Mouse (Mus musculus) stomach, embryonic 16.5 days (tissue): ENCODE results near the gene Gng3. TPM values are rescaled to one million over a fixed set of nuclear protein-coding genes. Genes with fewer than 3 reads are reported as not detected.
A peak's percentile ranks its signal among the peaks of the same experiment; 100 is the strongest.

Experiments used
- ATAC-seq: fragments of 200-750 bp; cut with Nextera tagmentation; 2 replicates; pipeline ENCODE4 v1.8.0; 2017; ENCODE audit warnings: moderate number of reproducible peaks, moderate TSS enrichment; ENCODE audit not compliant: insufficient read depth, low FRiP score
- H3K27ac ChIP-seq: fragments of 300-500 bp; sonication (generic); 2 replicates; pipeline ENCODE4 v1.5.1; 2014; ENCODE audit warnings: low read length
- H3K27me3 ChIP-seq: fragments of 300-500 bp; sonication (generic); 2 replicates; pipeline ENCODE4 v1.6.1; 2014; ENCODE audit warnings: low read length, control low read depth, mixed read lengths; ENCODE audit not compliant: control insufficient read depth, insufficient read depth
- H3K36me3 ChIP-seq: fragments of 300-500 bp; sonication (generic); 2 replicates; pipeline ENCODE4 v1.6.1; 2014; ENCODE audit warnings: low read length; ENCODE audit not compliant: control insufficient read depth, insufficient read depth
- H3K4me1 ChIP-seq: fragments of 300-500 bp; sonication (generic); 2 replicates; pipeline ENCODE4 v1.6.1; 2014; ENCODE audit warnings: low read length, control low read depth, mixed read lengths; ENCODE audit not compliant: control insufficient read depth, insufficient read depth
- H3K4me2 ChIP-seq: fragments of 300-500 bp; sonication (generic); 2 replicates; pipeline ENCODE4 v1.6.1; 2014; ENCODE audit warnings: low read depth, low read length, mixed read lengths
- H3K4me3 ChIP-seq: fragments of 300-500 bp; sonication (generic); replicated peaks from 2 replicates; pipeline ENCODE4 v1.5.1; 2014; ENCODE audit warnings: mild to moderate bottlenecking, low read length
- H3K9ac ChIP-seq: fragments of 300-500 bp; sonication (generic); 2 replicates; pipeline ENCODE4 v1.6.1; 2014; ENCODE audit warnings: low read length
- H3K9me3 ChIP-seq: fragments of 300-500 bp; sonication (generic); replicated peaks from 2 replicates; pipeline ENCODE4 v1.6.1; 2016; ENCODE audit warnings: low read length, control low read depth; ENCODE audit not compliant: control insufficient read depth
- WGBS: fragments of 180-500 bp; shearing (Covaris S2); extraction: QIAGEN DNeasy Blood & Tissue Kit; methylation state at CpG from one replicate; pipeline ENCODE4 v1.1.7; 2014; 5-methylcytosine and 5-hydroxymethylcytosine counted together
- microRNA-seq: library from miRNA; unstranded; fragments of <30 nt; microRNA quantifications from one replicate; pipeline ENCODE4, GENCODE M21; 2016
- polyA plus RNA-seq: library from polyadenylated mRNA; unstranded; fragments of >200 nt; fragmentation: Nextera tagmentation; extraction: Ambion mirVana; gene quantifications from 2 replicates; pipeline ENCODE4 v1.2.1, GENCODE M21; 2015

Gene Gng3
- polyA plus RNA-seq, 1 experiment from 2014 or later = 10.4 TPM

DNA sequence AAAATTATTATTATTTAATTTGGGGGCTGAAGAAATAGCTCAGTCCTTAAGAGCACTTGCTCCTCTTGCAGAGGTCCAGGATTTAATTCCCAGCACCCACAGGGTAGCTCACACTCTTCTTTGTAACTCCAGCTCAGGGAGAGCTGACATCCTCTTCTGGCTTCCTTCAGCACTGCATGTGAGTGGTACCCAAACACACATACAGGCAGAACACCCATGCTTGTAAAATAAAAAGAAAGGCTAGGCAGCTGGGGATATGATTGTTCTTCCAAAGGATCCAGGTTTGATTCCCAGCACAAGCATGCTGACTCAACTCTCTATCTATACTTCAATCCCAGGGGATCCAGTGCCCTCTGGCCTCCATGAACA lies 40.1 kb downstream of the Gng3 start:
- no peak for ATAC-seq
- H3K36me3 ChIP-seq = peaks cover 11% of the 10 kb centered on the region
- peak overlapping the region; percentile 90; the same call in 1 of the 2 replicates for H3K4me2 ChIP-seq
- peaks cover 13% of the 10 kb centered on the region for H3K4me1 ChIP-seq
- peak overlapping the region; percentile 76 for H3K27ac ChIP-seq
- H3K27me3 ChIP-seq = no peaks in the 10 kb centered on the region
- H3K4me3 ChIP-seq = peak overlapping the region; percentile 94; the same call in 1 of the 2 replicates
- H3K9me3 ChIP-seq = no peaks in the 10 kb centered on the region
- H3K9ac ChIP-seq = peak overlapping the region; percentile 90

DNA sequence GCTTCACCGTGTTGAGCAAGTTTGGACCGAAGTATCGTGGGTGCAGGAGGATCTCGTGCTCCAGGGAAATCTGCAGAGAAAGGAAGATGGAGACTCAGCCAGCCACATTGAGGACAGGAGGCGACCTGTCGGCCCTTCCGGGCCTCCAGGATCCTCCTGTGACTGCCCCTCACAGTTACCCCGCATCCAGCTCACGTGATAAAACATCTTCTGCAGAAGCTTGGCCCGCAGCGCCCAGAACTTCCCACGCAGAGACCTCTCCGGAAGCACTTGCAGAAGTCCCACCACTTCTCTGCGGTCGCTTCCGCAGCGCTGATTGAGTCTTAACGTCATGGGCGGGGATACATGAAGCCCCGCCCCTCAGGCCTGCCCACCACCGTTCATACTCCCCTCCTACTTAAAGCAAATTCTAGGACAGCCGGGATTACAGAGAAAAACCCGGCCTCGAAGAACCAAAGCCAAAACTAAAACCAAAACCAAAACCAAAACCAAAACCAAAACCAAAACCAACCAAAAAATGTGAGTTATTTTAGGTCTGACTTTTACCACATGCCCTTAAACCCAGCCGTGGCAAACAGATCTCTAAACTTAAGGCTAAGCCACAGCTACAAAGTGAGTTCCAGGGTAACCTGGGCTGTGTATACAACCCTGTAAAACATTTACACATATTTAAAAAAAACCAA lies 40.6 kb downstream of the Gng3 start, which contains the start of gene Polr2g:
TSS of gene Polr2g (minus strand) at position 314 of the 683 bp plus-strand sequence.
- Histone ChIP-seq H3K27me3 (no peaks in the 10 kb centered on the region), H3K36me3 (peaks cover 16% of the 10 kb centered on the region), H3K9me3 (no peaks in the 10 kb centered on the region), H3K4me1 (peaks cover 13% of the 10 kb centered on the region), H3K27ac (peak within 1 kb of the TSS; percentile 76), H3K9ac (peak within 1 kb of the TSS; percentile 90), H3K4me3 (peak within 1 kb of the TSS; percentile 94), H3K4me2 (peak within 1 kb of the TSS; percentile 90)
- WGBS = 1% methylated on average over 25 of the region's 25 CpGs
- ATAC-seq = peak; percentile 84

DNA sequence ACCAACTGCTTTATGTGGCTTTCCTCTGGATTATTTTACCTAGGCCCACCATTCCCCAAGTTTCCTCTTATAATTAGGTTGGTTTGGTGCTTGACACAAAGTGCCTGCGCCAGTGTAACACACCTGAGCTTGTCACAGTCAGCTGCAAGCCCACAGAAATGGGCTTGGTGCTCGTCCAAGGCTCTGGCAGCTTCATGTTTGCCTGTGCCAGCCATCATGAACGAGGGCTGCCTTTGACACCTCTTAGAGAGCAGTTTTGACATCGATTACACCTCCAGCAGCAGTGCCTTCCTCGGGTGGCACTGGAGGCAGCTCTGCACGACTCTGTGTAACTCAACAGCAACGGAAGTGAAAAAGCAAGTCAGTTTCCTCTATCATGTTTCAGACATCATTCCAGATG lies 48.8 kb downstream of the Gng3 start:
- H3K4me1 ChIP-seq = peaks cover 6% of the 10 kb centered on the region; the same call in 1 of the 2 replicates
- peaks cover 28% of the 10 kb centered on the region for H3K36me3 ChIP-seq
- no peak overlapping the region for H3K27ac ChIP-seq
- H3K4me2 ChIP-seq = no peak overlapping the region
- 77% methylated on average over 7 of the region's 7 CpGs for WGBS
- H3K27me3 ChIP-seq = no peaks in the 10 kb centered on the region
- H3K4me3 ChIP-seq = no peak overlapping the region
- no peak for ATAC-seq
- H3K9ac ChIP-seq = no peak overlapping the region
- H3K9me3 ChIP-seq = no peaks in the 10 kb centered on the region

DNA sequence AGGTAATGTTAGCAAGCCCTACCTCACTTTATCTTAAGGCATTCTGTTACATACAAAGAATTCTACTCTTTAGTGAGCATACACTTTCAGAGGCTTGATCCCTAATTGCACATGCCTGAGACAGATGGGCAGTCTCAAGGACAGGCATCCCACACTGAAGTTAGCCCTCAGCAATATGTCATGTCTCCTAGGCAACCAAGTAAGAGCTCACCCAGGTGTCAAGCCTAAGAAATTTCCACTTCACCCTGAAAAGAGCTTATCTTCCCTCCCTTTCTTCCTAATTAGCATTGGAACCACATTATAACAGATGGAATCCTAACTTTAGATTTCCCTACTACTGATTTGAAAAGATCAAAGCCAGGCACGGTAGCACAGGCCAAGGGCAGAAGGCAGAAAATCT lies 49.8 kb downstream of the Gng3 start:
- Histone ChIP-seq H3K9me3 (no peaks in the 10 kb centered on the region), H3K27ac (no peak overlapping the region), H3K36me3 (peaks cover 19% of the 10 kb centered on the region), H3K27me3 (no peaks in the 10 kb centered on the region), H3K4me1 (peaks cover 7% of the 10 kb centered on the region; the same call in 1 of the 2 replicates), H3K4me3 (no peak overlapping the region), H3K9ac (no peak overlapping the region), H3K4me2 (no peak overlapping the region)
- no peak for ATAC-seq
- 61% methylated on average over 1 of the region's 1 CpGs for WGBS

DNA sequence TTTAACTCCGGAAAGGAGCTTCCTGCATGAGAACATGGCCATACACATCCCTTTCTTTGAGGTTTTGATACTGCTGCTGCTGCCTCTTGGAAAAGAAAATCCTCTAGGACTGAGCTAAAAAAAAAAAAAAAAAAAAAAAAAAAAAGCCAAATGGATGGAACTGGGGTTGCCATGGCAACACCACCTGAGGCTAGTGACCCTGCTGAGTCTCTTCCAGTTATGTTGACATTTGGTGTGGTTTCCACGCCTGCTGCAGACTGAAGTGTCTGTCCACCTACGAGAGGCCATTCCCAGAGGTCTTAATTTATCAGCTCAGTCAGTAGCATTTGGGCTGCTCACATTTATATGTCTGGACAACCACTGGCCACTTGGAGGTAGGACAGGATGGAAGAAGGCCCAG lies 50.5 kb downstream of the Gng3 start:
- no peak overlapping the region for H3K4me2 ChIP-seq

More for the DNA sequence above, 50.5 kb downstream of the Gng3 start:
- no peak for ATAC-seq
- H3K4me1 ChIP-seq = peaks cover 7% of the 10 kb centered on the region; the same call in 1 of the 2 replicates
- H3K9ac ChIP-seq = no peak overlapping the region
- no peaks in the 10 kb centered on the region for H3K9me3 ChIP-seq
- H3K27me3 ChIP-seq = no peaks in the 10 kb centered on the region
- H3K4me3 ChIP-seq = no peak overlapping the region
- 24% methylated on average over 3 of the region's 3 CpGs for WGBS
- H3K36me3 ChIP-seq = peaks cover 14% of the 10 kb centered on the region
- no peak overlapping the region for H3K27ac ChIP-seq

Small RNAs within 50 kb of the gene (microRNA-seq; reads per million reads assigned to microRNA genes)
- gene Mir5136 = 0.66 reads per million

Other genes starting within 250 kb of the Gng3 start
- gene Slc22a8, start 247.9 kb downstream of the Gng3 start, polyA plus RNA-seq = 0.09 and 0.17 TPM in 2 replicates
- 0.05 TPM in 1 of 2 replicates, not detected in the other for gene Slc22a6, start 221.2 kb downstream of the Gng3 start, polyA plus RNA-seq
- 1.3 and 1.9 TPM in 2 replicates for gene Chrm1, start 175.4 kb downstream of the Gng3 start, polyA plus RNA-seq
- 111 and 116 TPM in 2 replicates for gene Slc3a2, start 115.8 kb downstream of the Gng3 start, polyA plus RNA-seq
- gene Wdr74, start 103.4 kb downstream of the Gng3 start, polyA plus RNA-seq = 83.0 and 83.5 TPM in 2 replicates
- gene 1700092M07Rik, start 98.5 kb downstream of the Gng3 start, polyA plus RNA-seq = 1.1 and 2.1 TPM in 2 replicates
- gene Stx5a, start 97.8 kb downstream of the Gng3 start, polyA plus RNA-seq = 146 and 148 TPM in 2 replicates
- 150 and 165 TPM in 2 replicates for gene Nxf1, start 82.1 kb downstream of the Gng3 start, polyA plus RNA-seq
- 137 and 143 TPM in 2 replicates for gene Tmem223, start 68.2 kb downstream of the Gng3 start, polyA plus RNA-seq
- 88.9 and 96.9 TPM in 2 replicates for gene Tmem179b, start 64.7 kb downstream of the Gng3 start, polyA plus RNA-seq
- gene Taf6l, start 52.8 kb downstream of the Gng3 start, polyA plus RNA-seq = 17.1 and 19.8 TPM in 2 replicates
- 122 and 129 TPM in 2 replicates for gene Polr2g, start 40.6 kb downstream of the Gng3 start, polyA plus RNA-seq
- 4.4 and 4.5 TPM in 2 replicates for gene Zbtb3, start 36.6 kb downstream of the Gng3 start, polyA plus RNA-seq
- gene Ttc9c, start 19.9 kb downstream of the Gng3 start, polyA plus RNA-seq = 45.3 and 46.3 TPM in 2 replicates
- gene Hnrnpul2, start 19.2 kb downstream of the Gng3 start, polyA plus RNA-seq = 4.5 and 4.7 TPM in 2 replicates
- gene AC129217.1, start 9.4 kb downstream of the Gng3 start, polyA plus RNA-seq = not detected in 2 replicates
- gene Bscl2, start 1.7 kb downstream of the Gng3 start, polyA plus RNA-seq = 54.1 and 63.3 TPM in 2 replicates
- 2.0 and 2.8 TPM in 2 replicates for gene Lrrn4cl, start 11.6 kb upstream of the Gng3 start, polyA plus RNA-seq
- gene Ubxn1, start 32.3 kb upstream of the Gng3 start, polyA plus RNA-seq = 170 and 175 TPM in 2 replicates
- gene Uqcc3, start 41.7 kb upstream of the Gng3 start, polyA plus RNA-seq = 59.9 and 66.2 TPM in 2 replicates
- gene Lbhd1, start 44.5 kb upstream of the Gng3 start, polyA plus RNA-seq = 50.2 and 77.0 TPM in 2 replicates
- not detected in 2 replicates for gene Gm49403, start 44.7 kb upstream of the Gng3 start, polyA plus RNA-seq
- 74.3 and 75.6 TPM in 2 replicates for gene 1810009A15Rik, start 49.7 kb upstream of the Gng3 start, polyA plus RNA-seq
- gene Gm49416, start 49.7 kb upstream of the Gng3 start, polyA plus RNA-seq = 0.18 TPM in 1 of 2 replicates, not detected in the other
- 35.4 and 39.7 TPM in 2 replicates for gene Ints5, start 53.8 kb upstream of the Gng3 start, polyA plus RNA-seq
- gene Ganab, start 58.9 kb upstream of the Gng3 start, polyA plus RNA-seq = 105 and 108 TPM in 2 replicates
- gene B3gat3, start 81.2 kb upstream of the Gng3 start, polyA plus RNA-seq = 37.2 and 39.0 TPM in 2 replicates
- 2.8 and 3.1 TPM in 2 replicates for gene Rom1, start 90.2 kb upstream of the Gng3 start, polyA plus RNA-seq
- 28.5 and 30.5 TPM in 2 replicates for gene Eml3, start 90.4 kb upstream of the Gng3 start, polyA plus RNA-seq
- 142 and 149 TPM in 2 replicates for gene Mta2, start 102.7 kb upstream of the Gng3 start, polyA plus RNA-seq
- 30.0 and 34.9 TPM in 2 replicates for gene Tut1, start 114.7 kb upstream of the Gng3 start, polyA plus RNA-seq
- gene Eef1g, start 127.8 kb upstream of the Gng3 start, polyA plus RNA-seq = 401 and 441 TPM in 2 replicates
- gene Ahnak, start 150.1 kb upstream of the Gng3 start, polyA plus RNA-seq = 46.4 and 48.3 TPM in 2 replicates
- gene Scgb1a1, start 248.8 kb upstream of the Gng3 start, polyA plus RNA-seq = 0.75 and 1.3 TPM in 2 replicates